Mouse (Mus musculus): ENCODE measurements around the gene Tada2a. TPM values are rescaled to one million over a fixed set of nuclear protein-coding genes. Genes with fewer than 3 reads are reported as not detected.

Gene Tada2a
- polyA plus RNA-seq, 1 experiment: 10.2 TPM

- no peak for TF ChIP-seq FOSL1 (IDR thresholded peaks at IDR 0.05; ENCODE audit: insufficient read depth, low read length, poor library complexity, severe bottlenecking)
- TF ChIP-seq CEBPB (IDR thresholded peaks at IDR 0.05; ENCODE audit: low read depth): no peak
- TF ChIP-seq MYOG (IDR thresholded peaks at IDR 0.05; ENCODE audit: control insufficient read depth, extremely low read depth, insufficient read length): no peak
- TF ChIP-seq MAX (IDR thresholded peaks at IDR 0.05): no peak
- no peak for TF ChIP-seq CTCF (IDR thresholded peaks at IDR 0.05; ENCODE audit: control insufficient read depth, insufficient read depth, insufficient read length)
- no peak for TF ChIP-seq MYOD1 (IDR thresholded peaks at IDR 0.05; ENCODE audit: control insufficient read depth, insufficient read length, low read depth)
- TF ChIP-seq USF1 (IDR thresholded peaks at IDR 0.05; ENCODE audit: low read depth): no peak
- Histone ChIP-seq H3K79me3 (ENCODE audit: low read depth) (no peaks in the 10 kb centered on the region), H3ac (ENCODE audit: control insufficient read depth, insufficient read length, low read depth) (no peak overlapping the region), H3K27me3 (ENCODE audit: control insufficient read depth, insufficient read depth, insufficient read length) (no peaks in the 10 kb centered on the region), H3K79me2 (ENCODE audit: control insufficient read depth, insufficient read depth) (no peaks in the 10 kb centered on the region), H3K4me3 (ENCODE audit: insufficient read depth, poor library complexity, severe bottlenecking) (no peak overlapping the region), H3K36me3 (ENCODE audit: control insufficient read depth, insufficient read depth) (peaks cover 24% of the 10 kb centered on the region)
Observed at GRCm38 (mm10) chr11:84047270-84047669, 82.1 kb downstream of the Tada2a start.

GRCm38 (mm10) chr11:84044988-84045387, 84.4 kb downstream of the Tada2a start:
- H3K36me3 ChIP-seq (ENCODE audit: control insufficient read depth, insufficient read depth): peaks cover 29% of the 10 kb centered on the region
- H3ac ChIP-seq (ENCODE audit: control insufficient read depth, insufficient read length, low read depth): no peak overlapping the region
- H3K79me3 ChIP-seq (ENCODE audit: low read depth): no peaks in the 10 kb centered on the region
- H3K79me2 ChIP-seq (ENCODE audit: control insufficient read depth, insufficient read depth): no peaks in the 10 kb centered on the region
- TF ChIP-seq USF1 (IDR thresholded peaks at IDR 0.05; ENCODE audit: low read depth) (no peak), MYOG (IDR thresholded peaks at IDR 0.05; ENCODE audit: control insufficient read depth, extremely low read depth, insufficient read length) (no peak), CEBPB (IDR thresholded peaks at IDR 0.05; ENCODE audit: low read depth) (no peak), MAX (IDR thresholded peaks at IDR 0.05) (no peak), FOSL1 (IDR thresholded peaks at IDR 0.05; ENCODE audit: insufficient read depth, low read length, poor library complexity, severe bottlenecking) (no peak), CTCF (IDR thresholded peaks at IDR 0.05; ENCODE audit: control insufficient read depth, insufficient read depth, insufficient read length) (no peak), MYOD1 (IDR thresholded peaks at IDR 0.05; ENCODE audit: control insufficient read depth, insufficient read length, low read depth) (no peak)
- H3K4me3 ChIP-seq (ENCODE audit: insufficient read depth, poor library complexity, severe bottlenecking): no peak overlapping the region
- H3K27me3 ChIP-seq (ENCODE audit: control insufficient read depth, insufficient read depth, insufficient read length): no peaks in the 10 kb centered on the region

GRCm38 (mm10) chr11:84042808-84043762, 86.3 kb downstream of the Tada2a start:
- TF ChIP-seq MYOD1 (IDR thresholded peaks at IDR 0.05; ENCODE audit: control insufficient read depth, insufficient read length, low read depth) (peak; percentile 17), MAX (IDR thresholded peaks at IDR 0.05) (peak; percentile 84), CEBPB (IDR thresholded peaks at IDR 0.05; ENCODE audit: low read depth) (peak; percentile 66), MYOG (IDR thresholded peaks at IDR 0.05; ENCODE audit: control insufficient read depth, extremely low read depth, insufficient read length) (no peak), FOSL1 (IDR thresholded peaks at IDR 0.05; ENCODE audit: insufficient read depth, low read length, poor library complexity, severe bottlenecking) (peak; percentile 45)
- H3K4me3 ChIP-seq (ENCODE audit: insufficient read depth, poor library complexity, severe bottlenecking): no peak overlapping the region
- no peaks in the 10 kb centered on the region for H3K79me2 ChIP-seq (ENCODE audit: control insufficient read depth, insufficient read depth)
- H3K36me3 ChIP-seq (ENCODE audit: control insufficient read depth, insufficient read depth): peaks cover 20% of the 10 kb centered on the region
- H3K79me3 ChIP-seq (ENCODE audit: low read depth): no peaks in the 10 kb centered on the region
- no peaks in the 10 kb centered on the region for H3K27me3 ChIP-seq (ENCODE audit: control insufficient read depth, insufficient read depth, insufficient read length)
- H3ac ChIP-seq (ENCODE audit: control insufficient read depth, insufficient read length, low read depth): no peak overlapping the region

DNA sequence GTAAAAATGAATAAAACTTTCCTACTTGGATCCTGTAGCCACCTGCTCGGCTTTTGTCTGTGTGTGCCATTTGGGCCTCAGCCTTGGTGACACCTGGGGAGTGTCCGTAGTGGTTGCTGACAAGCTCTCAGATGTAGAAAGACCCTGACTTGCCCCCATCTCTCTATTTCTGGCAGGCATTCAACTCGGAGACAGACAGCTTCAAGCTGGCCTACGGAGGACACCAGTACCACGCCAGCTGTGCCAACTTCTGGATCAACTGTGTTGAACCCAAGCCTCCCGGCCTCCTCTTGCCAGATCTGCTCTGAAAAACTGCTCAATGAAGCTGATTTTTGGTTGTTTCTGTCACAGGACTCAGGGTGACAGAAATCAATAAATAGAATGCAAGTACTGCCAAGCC, 88.8 kb downstream of the Tada2a start:
- Histone ChIP-seq H3K4me3 (ENCODE audit: insufficient read depth, poor library complexity, severe bottlenecking) (no peak overlapping the region), H3K36me3 (ENCODE audit: control insufficient read depth, insufficient read depth) (peaks cover 5% of the 10 kb centered on the region), H3K27me3 (ENCODE audit: control insufficient read depth, insufficient read depth, insufficient read length) (no peaks in the 10 kb centered on the region), H3ac (ENCODE audit: control insufficient read depth, insufficient read length, low read depth) (no peak overlapping the region), H3K79me2 (ENCODE audit: control insufficient read depth, insufficient read depth) (no peaks in the 10 kb centered on the region), H3K79me3 (ENCODE audit: low read depth) (no peaks in the 10 kb centered on the region)
- no peak for TF ChIP-seq CTCF (IDR thresholded peaks at IDR 0.05; ENCODE audit: control insufficient read depth, insufficient read depth, insufficient read length)
- no peak for TF ChIP-seq MYOD1 (IDR thresholded peaks at IDR 0.05; ENCODE audit: control insufficient read depth, insufficient read length, low read depth)
- TF ChIP-seq USF1 (IDR thresholded peaks at IDR 0.05; ENCODE audit: low read depth): no peak
- no peak for TF ChIP-seq MAX (IDR thresholded peaks at IDR 0.05)
- no peak for TF ChIP-seq CEBPB (IDR thresholded peaks at IDR 0.05; ENCODE audit: low read depth)
- TF ChIP-seq MYOG (IDR thresholded peaks at IDR 0.05; ENCODE audit: control insufficient read depth, extremely low read depth, insufficient read length): no peak
- TF ChIP-seq FOSL1 (IDR thresholded peaks at IDR 0.05; ENCODE audit: insufficient read depth, low read length, poor library complexity, severe bottlenecking): no peak

DNA sequence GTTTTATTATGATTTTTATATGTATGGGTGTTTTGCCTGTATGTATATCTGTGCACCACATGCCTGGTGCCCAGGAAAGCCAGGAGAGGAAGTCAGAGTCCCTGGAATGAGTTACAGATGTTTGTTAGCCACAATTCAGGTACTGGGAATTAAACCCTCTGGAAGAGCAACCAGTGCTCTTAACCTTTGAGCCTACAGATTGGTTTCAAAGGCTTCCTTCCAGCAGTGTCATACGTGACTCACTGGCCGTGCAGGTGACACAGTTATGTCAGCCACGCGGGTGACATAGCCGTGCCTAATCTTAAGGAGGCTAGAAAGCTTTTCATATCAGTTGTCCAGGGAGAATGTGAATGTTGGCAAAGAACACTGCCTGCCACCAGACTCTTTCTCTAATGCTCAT, 95.7 kb downstream of the Tada2a start:
- no peak for TF ChIP-seq CTCF (IDR thresholded peaks at IDR 0.05; ENCODE audit: control insufficient read depth, insufficient read depth, insufficient read length)
- H3K79me2 ChIP-seq (ENCODE audit: control insufficient read depth, insufficient read depth): no peaks in the 10 kb centered on the region
- no peaks in the 10 kb centered on the region for H3K36me3 ChIP-seq (ENCODE audit: control insufficient read depth, insufficient read depth)
- no peak overlapping the region for H3K4me3 ChIP-seq (ENCODE audit: insufficient read depth, poor library complexity, severe bottlenecking)
- H3K27me3 ChIP-seq (ENCODE audit: control insufficient read depth, insufficient read depth, insufficient read length): no peaks in the 10 kb centered on the region
- no peaks in the 10 kb centered on the region for H3K79me3 ChIP-seq (ENCODE audit: low read depth)
- no peak overlapping the region for H3ac ChIP-seq (ENCODE audit: control insufficient read depth, insufficient read length, low read depth)

DNA sequence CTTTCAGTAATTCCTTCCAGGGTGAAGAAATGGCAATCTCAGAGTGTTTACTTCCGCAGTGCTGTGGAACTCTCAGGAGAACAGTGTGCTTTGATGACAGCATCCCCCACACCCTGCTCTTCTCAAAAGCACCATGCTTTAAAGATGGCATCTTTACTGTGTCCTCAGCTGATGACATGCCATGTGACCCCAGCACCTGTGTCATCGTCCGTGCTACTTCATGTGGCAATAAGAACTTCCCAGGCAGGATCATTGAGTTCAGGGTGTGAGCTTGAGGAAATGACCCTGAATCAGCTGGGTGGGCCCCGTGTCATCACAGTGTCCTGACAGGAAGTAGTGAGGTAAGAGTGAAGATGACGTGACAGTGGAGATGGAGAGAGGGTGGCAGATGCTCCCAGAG, 96.8 kb downstream of the Tada2a start:
- H3K27me3 ChIP-seq (ENCODE audit: control insufficient read depth, insufficient read depth, insufficient read length): no peaks in the 10 kb centered on the region
- H3K36me3 ChIP-seq (ENCODE audit: control insufficient read depth, insufficient read depth): no peaks in the 10 kb centered on the region
- H3ac ChIP-seq (ENCODE audit: control insufficient read depth, insufficient read length, low read depth): no peak overlapping the region
- TF ChIP-seq MYOD1 (IDR thresholded peaks at IDR 0.05; ENCODE audit: control insufficient read depth, insufficient read length, low read depth) (no peak), CTCF (IDR thresholded peaks at IDR 0.05; ENCODE audit: control insufficient read depth, insufficient read depth, insufficient read length) (no peak), USF1 (IDR thresholded peaks at IDR 0.05; ENCODE audit: low read depth) (no peak), FOSL1 (IDR thresholded peaks at IDR 0.05; ENCODE audit: insufficient read depth, low read length, poor library complexity, severe bottlenecking) (no peak), CEBPB (IDR thresholded peaks at IDR 0.05; ENCODE audit: low read depth) (no peak), MAX (IDR thresholded peaks at IDR 0.05) (no peak), MYOG (IDR thresholded peaks at IDR 0.05; ENCODE audit: control insufficient read depth, extremely low read depth, insufficient read length) (no peak)
- no peak overlapping the region for H3K4me3 ChIP-seq (ENCODE audit: insufficient read depth, poor library complexity, severe bottlenecking)
- no peaks in the 10 kb centered on the region for H3K79me2 ChIP-seq (ENCODE audit: control insufficient read depth, insufficient read depth)
- no peaks in the 10 kb centered on the region for H3K79me3 ChIP-seq (ENCODE audit: low read depth)
